Mouse (Mus musculus) bone marrow, adult 2 months (tissue): ENCODE results near the gene Sntb2.

Experiments used
- CTCF ChIP-seq: fragments of 200-500 bp; IDR thresholded peaks from 2 replicates; pipeline ENCODE4 v1.5.1; 2011; ENCODE audit warnings: low read length, control low read depth; ENCODE audit not compliant: control insufficient read depth, insufficient read depth
- POLR2A ChIP-seq: fragments of 200-500 bp; IDR thresholded peaks from 2 replicates; pipeline ENCODE4 v1.6.1; 2011; ENCODE audit warnings: low read depth, mild to moderate bottlenecking, control low read depth, low read length, borderline replicate concordance; ENCODE audit not compliant: control insufficient read depth

DNA sequence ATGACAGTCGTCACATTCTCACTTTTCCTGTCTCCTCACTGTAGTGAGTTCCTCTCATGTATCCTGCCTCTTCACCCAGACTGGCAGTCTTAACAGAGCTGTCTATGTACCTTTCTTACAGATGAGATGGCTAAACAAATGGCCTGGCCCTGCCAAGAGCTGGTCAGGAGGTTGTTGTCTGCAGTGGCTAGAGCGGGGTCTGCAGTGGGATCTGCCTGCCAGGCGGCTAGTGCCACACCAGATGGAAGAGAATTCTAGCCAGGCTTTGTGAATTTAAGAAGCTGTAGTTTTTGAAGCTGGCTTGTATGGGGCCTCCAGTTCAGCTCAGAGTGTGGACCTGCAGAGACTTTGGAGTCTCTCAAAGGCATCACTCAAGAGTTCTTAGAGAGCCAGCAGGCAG is 100.1 kb downstream of the Sntb2 start:
- TF ChIP-seq CTCF (no peak), POLR2A (no peak)
